Mouse (Mus musculus) MEL (cell line): ENCODE data around the gene Gm20388. TPM values are rescaled to one million over a fixed set of nuclear protein-coding genes. Genes with fewer than 3 reads are reported as not detected.

Experiments used
- DNase-seq: peaks from one replicate; pipeline ENCODE4 v3.0.0; 2011; ENCODE audit warnings: low read depth, low spot score
- H3K27ac ChIP-seq: 2 replicates; pipeline ENCODE4 v1.5.1; 2012; ENCODE audit warnings: low read depth, mild to moderate bottlenecking, control low read depth, low read length, moderate library complexity; ENCODE audit not compliant: control insufficient read depth
- H3K27me3 ChIP-seq, 2 experiments: fragments of 150-350 bp in 1 of 2; sonication (generic) in 1 of 2; 2 replicates each; pipeline ENCODE4 v1.6.1; 2012; ENCODE audit warnings: low read length in 2 of 2, mild to moderate bottlenecking in 2 of 2, improper control_type of control experiment in 1 of 2, moderate library complexity in 1 of 2; ENCODE audit not compliant: insufficient read depth in 2 of 2, control insufficient read depth in 1 of 2
- H3K36me3 ChIP-seq, 2 experiments: 2 replicates each; pipeline ENCODE4 v1.6.1; 2012 to 2014; ENCODE audit warnings: low read length in 2 of 2, improper control_type of control experiment in 1 of 2, inconsistent platforms in 1 of 2, mild to moderate bottlenecking in 1 of 2; ENCODE audit not compliant: insufficient read depth in 2 of 2, control insufficient read depth in 1 of 2
- H3K4me1 ChIP-seq, 2 experiments: fragments of 150-350 bp in 1 of 2; sonication (generic) in 1 of 2; 2 replicates each; pipeline ENCODE4 v1.6.1; 2012; ENCODE audit warnings: low read length in 2 of 2, improper control_type of control experiment in 1 of 2, mild to moderate bottlenecking in 1 of 2; ENCODE audit not compliant: insufficient read depth in 2 of 2, control insufficient read depth in 1 of 2
- H3K4me3 ChIP-seq, 2 experiments: fragments of 150-350 bp in 1 of 2; sonication (generic) in 1 of 2; 2 replicates each; pipeline ENCODE4 v1.5.1; 2012; ENCODE audit warnings: low read depth in 2 of 2, low read length in 2 of 2, mild to moderate bottlenecking in 2 of 2, moderate library complexity in 2 of 2, control low read depth in 1 of 2, improper control_type of control experiment in 1 of 2; ENCODE audit not compliant: control insufficient read depth in 1 of 2, insufficient read depth in 1 of 2
- H3K79me2 ChIP-seq: 2 replicates; pipeline ENCODE4 v1.6.1; 2012; ENCODE audit warnings: mild to moderate bottlenecking, low read length, moderate library complexity; ENCODE audit not compliant: control insufficient read depth, poor library complexity, insufficient read depth
- H3K9ac ChIP-seq: 2 replicates; pipeline ENCODE4 v1.6.1; 2012; ENCODE audit warnings: low read depth, mild to moderate bottlenecking, control low read depth, low read length, moderate library complexity; ENCODE audit not compliant: control insufficient read depth, poor library complexity, severe bottlenecking
- H3K9me3 ChIP-seq: fragments of 150-350 bp; sonication (generic); replicated peaks from 2 replicates; pipeline ENCODE4 v1.6.1; 2012; ENCODE audit warnings: mild to moderate bottlenecking, low read length, improper control_type of control experiment, moderate library complexity; ENCODE audit not compliant: insufficient read depth
- BHLHE40 ChIP-seq: IDR thresholded peaks from 2 replicates; pipeline ENCODE4 v1.6.1; 2012; ENCODE audit warnings: low read depth, mild to moderate bottlenecking, inconsistent platforms, low read length, improper control_type of control experiment, borderline replicate concordance
- CHD1 ChIP-seq: IDR thresholded peaks from 2 replicates; pipeline ENCODE4 v1.6.1; 2012; ENCODE audit warnings: low read depth, mild to moderate bottlenecking, inconsistent platforms, low read length, improper control_type of control experiment
- CTCF ChIP-seq, 3 experiments: IDR thresholded peaks in 2 of 3; conservative IDR thresholded peaks in 1 of 3; 2 replicates each; pipeline ENCODE4 v1.5.1; 2011 to 2012; ENCODE audit warnings: low read length in 3 of 3, low read depth in 2 of 3, mild to moderate bottlenecking in 2 of 3, improper control_type of control experiment in 1 of 3, inconsistent platforms in 1 of 3, mixed read lengths in 1 of 3, moderate library complexity in 1 of 3; ENCODE audit not compliant: control insufficient read depth in 1 of 3, insufficient read depth in 1 of 3, poor library complexity in 1 of 3, severe bottlenecking in 1 of 3
- EP300 ChIP-seq, 2 experiments: IDR thresholded peaks; 2 replicates each; pipeline ENCODE4 v1.6.1; 2011; ENCODE audit warnings: improper control_type of control experiment in 2 of 2, low read length in 2 of 2, low read depth in 1 of 2, mild to moderate bottlenecking in 1 of 2
- ETS1 ChIP-seq: IDR thresholded peaks from 2 replicates; pipeline ENCODE4 v1.6.1; 2012; ENCODE audit warnings: low read depth, mild to moderate bottlenecking, inconsistent platforms, low read length, improper control_type of control experiment, moderate library complexity
- GABPA ChIP-seq: IDR thresholded peaks from 2 replicates; pipeline ENCODE4 v1.6.1; 2012; ENCODE audit warnings: low read depth, mild to moderate bottlenecking, inconsistent platforms, low read length, improper control_type of control experiment, moderate library complexity
- GATA1 ChIP-seq: IDR thresholded peaks from 2 replicates; pipeline ENCODE4 v1.6.1; 2011; ENCODE audit warnings: low read depth, low read length, improper control_type of control experiment
- KAT2A ChIP-seq: conservative IDR thresholded peaks from 2 replicates; pipeline ENCODE4 v1.6.1; 2012; ENCODE audit warnings: low read depth, low read length, improper control_type of control experiment, inconsistent platforms
- MAFK ChIP-seq: IDR thresholded peaks from 2 replicates; pipeline ENCODE4 v1.6.1; 2011; ENCODE audit warnings: low read depth, mild to moderate bottlenecking, low read length, improper control_type of control experiment, borderline replicate concordance
- MAX ChIP-seq: IDR thresholded peaks from 2 replicates; pipeline ENCODE4 v1.6.1; 2011; ENCODE audit warnings: low read length, improper control_type of control experiment
- MAZ ChIP-seq: IDR thresholded peaks from 2 replicates; pipeline ENCODE4 v1.6.1; 2012; ENCODE audit warnings: low read depth, mild to moderate bottlenecking, inconsistent platforms, low read length, improper control_type of control experiment
- MEF2A ChIP-seq: IDR thresholded peaks from 2 replicates; pipeline ENCODE4 v1.6.1; 2014; ENCODE audit warnings: low read depth, mild to moderate bottlenecking, inconsistent platforms, low read length, improper control_type of control experiment; ENCODE audit not compliant: poor library complexity, insufficient replicate concordance, severe bottlenecking; ENCODE audit errors: extremely low read depth
- MXI1 ChIP-seq: IDR thresholded peaks from 2 replicates; pipeline ENCODE4 v1.6.1; 2011; ENCODE audit warnings: mild to moderate bottlenecking, low read depth, low read length, improper control_type of control experiment
- MYC ChIP-seq: IDR thresholded peaks from 2 replicates; pipeline ENCODE4 v1.6.1; 2011; ENCODE audit warnings: low read depth, mild to moderate bottlenecking, low read length, improper control_type of control experiment, moderate library complexity
- NELFE ChIP-seq: IDR thresholded peaks from 2 replicates; pipeline ENCODE4 v1.6.1; 2011; ENCODE audit warnings: low read depth, low read length, improper control_type of control experiment
- NRF1 ChIP-seq: IDR thresholded peaks from 2 replicates; pipeline ENCODE4 v1.6.1; 2014; ENCODE audit warnings: low read depth, mild to moderate bottlenecking, inconsistent platforms, low read length, improper control_type of control experiment, moderate library complexity; ENCODE audit not compliant: poor library complexity, insufficient read depth, severe bottlenecking
- POLR2A ChIP-seq, 2 experiments: IDR thresholded peaks; 2 replicates each; pipeline ENCODE4 v1.6.1; 2011 to 2012; ENCODE audit warnings: low read length in 2 of 2, mild to moderate bottlenecking in 2 of 2, control low read depth in 1 of 2, improper control_type of control experiment in 1 of 2, low read depth in 1 of 2, moderate library complexity in 1 of 2; ENCODE audit not compliant: control insufficient read depth in 1 of 2, insufficient read depth in 1 of 2, poor library complexity in 1 of 2
- POLR2AphosphoS2 ChIP-seq: IDR thresholded peaks from 2 replicates; pipeline ENCODE4 v1.6.1; 2011; ENCODE audit warnings: low read length, improper control_type of control experiment
- RCOR1 ChIP-seq: IDR thresholded peaks from 2 replicates; pipeline ENCODE4 v1.6.1; 2012; ENCODE audit warnings: low read depth, mild to moderate bottlenecking, inconsistent platforms, low read length, improper control_type of control experiment
- SMC3 ChIP-seq: IDR thresholded peaks from 2 replicates; pipeline ENCODE4 v1.6.1; 2011; ENCODE audit warnings: low read depth, low read length, improper control_type of control experiment
- TAL1 ChIP-seq: IDR thresholded peaks from 2 replicates; pipeline ENCODE4 v1.6.1; 2012; ENCODE audit warnings: mild to moderate bottlenecking, inconsistent platforms, low read length, moderate library complexity, mixed read lengths
- TCF12 ChIP-seq: IDR thresholded peaks from 2 replicates; pipeline ENCODE4 v1.6.1; 2014; ENCODE audit warnings: low read depth, mild to moderate bottlenecking, inconsistent platforms, low read length, improper control_type of control experiment, moderate library complexity
- USF1 ChIP-seq: IDR thresholded peaks from 2 replicates; pipeline ENCODE4 v1.6.1; 2014; ENCODE audit warnings: low read depth, mild to moderate bottlenecking, inconsistent platforms, low read length, improper control_type of control experiment, moderate library complexity
- USF2 ChIP-seq, 2 experiments: IDR thresholded peaks; 2 replicates each; pipeline ENCODE4 v1.6.1; 2011 to 2012; ENCODE audit warnings: improper control_type of control experiment in 2 of 2, low read length in 2 of 2, borderline replicate concordance in 1 of 2, inconsistent platforms in 1 of 2, low read depth in 1 of 2, mild to moderate bottlenecking in 1 of 2; ENCODE audit not compliant: insufficient read depth in 1 of 2
- ZKSCAN1 ChIP-seq: IDR thresholded peaks from 2 replicates; pipeline ENCODE4 v1.6.1; 2012; ENCODE audit warnings: low read depth, mild to moderate bottlenecking, inconsistent platforms, low read length, improper control_type of control experiment, moderate library complexity
- ZMIZ1 ChIP-seq: IDR thresholded peaks from 2 replicates; pipeline ENCODE4 v1.6.1; 2012; ENCODE audit warnings: low read depth, mild to moderate bottlenecking, inconsistent platforms, low read length, improper control_type of control experiment, moderate library complexity
- ZNF384 ChIP-seq: IDR thresholded peaks from 2 replicates; pipeline ENCODE4 v1.6.1; 2012; ENCODE audit warnings: low read depth, mild to moderate bottlenecking, inconsistent platforms, low read length, improper control_type of control experiment
- polyA plus RNA-seq, 2 experiments: library from polyadenylated mRNA; stranded (reverse) in 1 of 2; unstranded in 1 of 2; fragments of >175 nt in 1 of 2; fragments of >200 nt in 1 of 2; gene quantifications; 2 replicates each; pipeline versions ENCODE4 v1.2.1 to v1.2.4; 2012; ENCODE audit warnings: low replicate concordance in 2 of 2, low read depth in 1 of 2; ENCODE audit not compliant: insufficient read length in 2 of 2, insufficient read depth in 1 of 2, missing spikeins in 1 of 2
- total RNA-seq: library from RNA; depleted of rRNA; stranded (reverse); fragments of 300-350 nt; gene quantifications from 2 replicates; pipeline ENCODE4 v1.2.3, GENCODE M21; 2012

Gene Gm20388
- total and polyA plus RNA-seq, 3 experiments = 11.1 to 17.8 TPM; not detected in 1

GRCm38 (mm10) chr8:123410049-123410587, 3499.5 kb downstream of the Gm20388 start:
- DNase-seq = peak; percentile 52
- Histone ChIP-seq H3K27me3 (no peaks in the 10 kb centered on the region), H3K9ac (no peak overlapping the region)
- peak; percentile 8; the same call in 1 of the 2 replicates for TF ChIP-seq GATA1
- peak in 1 of 2 experiments; percentile 30; a peak in 2 of 4 replicates for TF ChIP-seq EP300 (IDR thresholded peaks at IDR 0.05; ENCODE audit: low read depth in 1 of 2, low read length in 2 of 2)
- TF ChIP-seq SMC3 = no peak
- TF ChIP-seq POLR2A (IDR thresholded peaks at IDR 0.05; ENCODE audit: control insufficient read depth in 1 of 2, insufficient read depth in 1 of 2, low read depth in 1 of 2, low read length in 2 of 2, poor library complexity in 1 of 2) = no peak
- peak; percentile 61 for TF ChIP-seq TAL1
- TF ChIP-seq NRF1 = no peak
- TF ChIP-seq TCF12 = no peak
- peak; percentile 61; the same call in 1 of the 2 replicates for TF ChIP-seq RCOR1
- no peak for TF ChIP-seq ZNF384
- TF ChIP-seq ZKSCAN1 = no peak
- no peak for TF ChIP-seq MEF2A
- no peak for TF ChIP-seq POLR2AphosphoS2
- no peak for TF ChIP-seq GABPA
- no peak for TF ChIP-seq BHLHE40
- TF ChIP-seq ETS1 = no peak
- TF ChIP-seq CTCF (IDR thresholded peaks at IDR 0.05 in 2 of 3, conservative IDR thresholded peaks at IDR 0.05 in 1 of 3; ENCODE audit: control insufficient read depth in 1 of 3, insufficient read depth in 1 of 3, low read depth in 2 of 3, low read length in 3 of 3, poor library complexity in 1 of 3, severe bottlenecking in 1 of 3) = no peak
- no peak for TF ChIP-seq KAT2A
- no peak for TF ChIP-seq MYC
- TF ChIP-seq MAZ = no peak
- no peak for TF ChIP-seq ZMIZ1
- no peak for TF ChIP-seq CHD1
- TF ChIP-seq USF1 = no peak
- TF ChIP-seq MXI1 = no peak
- TF ChIP-seq MAX = no peak
- TF ChIP-seq USF2 (IDR thresholded peaks at IDR 0.05; ENCODE audit: borderline replicate concordance in 1 of 2, insufficient read depth in 1 of 2, low read depth in 1 of 2, low read length in 2 of 2) = no peak
- TF ChIP-seq NELFE = no peak
- no peak for TF ChIP-seq MAFK
- TF ChIP-seq, all 39 proteins: peak for 4
- H3K79me2 ChIP-seq = no peaks in the 10 kb centered on the region
- no peak overlapping the region for H3K27ac ChIP-seq
- H3K4me3 ChIP-seq = no peak overlapping the region
- H3K9me3 ChIP-seq = no peaks in the 10 kb centered on the region
- peaks cover 2 to 53% of the 10 kb centered on the region in 2 experiments for H3K4me1 ChIP-seq
- H3K36me3 ChIP-seq = peaks cover 0 to 37% of the 10 kb centered on the region in 2 experiments; a peak in 2 of 4 replicates
